Mouse (Mus musculus): ENCODE measurements at regions not wholly inside any gene's neighbourhood (a gene's known extent, or its start where the extent isn't known, plus 50 kb on each side); places are given as distances from the start of the nearest gene placed in this dataset.
A peak's percentile ranks its signal among the peaks of the same experiment; 100 is the strongest.

GRCm38 (mm10) chr13:80502927-80503326 is 380.3 kb upstream of the Arrdc3 start:
- no peak for DNase-seq (ENCODE audit: low spot score)

- DNase-seq (ENCODE audit: low spot score) = no peak
Observed at GRCm38 (mm10) chr13:80514171-80514981, 368.8 kb upstream of the Arrdc3 start.

GRCm38 (mm10) chr13:80514982-80515253 is 368.3 kb upstream of the Arrdc3 start:
- no peak for DNase-seq (ENCODE audit: low spot score)

GRCm38 (mm10) chr13:80518836-80519235 is 364.3 kb upstream of the Arrdc3 start:
- no peak for DNase-seq (ENCODE audit: low spot score)

- no peak for DNase-seq (ENCODE audit: low spot score)
Observed at GRCm38 (mm10) chr13:80519792-80520191, 363.4 kb upstream of the Arrdc3 start.

- peak; percentile 66 for DNase-seq (ENCODE audit: low spot score)
Observed at GRCm38 (mm10) chr13:80535755-80536350, 347.3 kb upstream of the Arrdc3 start.

- no peak for DNase-seq (ENCODE audit: low spot score)
Observed at GRCm38 (mm10) chr13:80544951-80545350, 338.2 kb upstream of the Arrdc3 start.

- peak; percentile 27 for DNase-seq (ENCODE audit: low spot score)
Observed at GRCm38 (mm10) chr13:80557156-80557555, 326.0 kb upstream of the Arrdc3 start.
